Mouse (Mus musculus) erythroblast, embryonic 14.5 days (primary cell): ENCODE results near the gene Nrp2.

Source experiments
- GATA1 ChIP-seq: IDR thresholded peaks from 2 replicates; pipeline ENCODE4 v1.6.1; 2012; ENCODE audit warnings: low read length, inconsistent platforms, mixed read lengths
- TAL1 ChIP-seq: IDR thresholded peaks from 3 replicates; pipeline ENCODE4 v1.6.1; 2012; ENCODE audit warnings: low read length, inconsistent platforms, mixed read lengths

DNA sequence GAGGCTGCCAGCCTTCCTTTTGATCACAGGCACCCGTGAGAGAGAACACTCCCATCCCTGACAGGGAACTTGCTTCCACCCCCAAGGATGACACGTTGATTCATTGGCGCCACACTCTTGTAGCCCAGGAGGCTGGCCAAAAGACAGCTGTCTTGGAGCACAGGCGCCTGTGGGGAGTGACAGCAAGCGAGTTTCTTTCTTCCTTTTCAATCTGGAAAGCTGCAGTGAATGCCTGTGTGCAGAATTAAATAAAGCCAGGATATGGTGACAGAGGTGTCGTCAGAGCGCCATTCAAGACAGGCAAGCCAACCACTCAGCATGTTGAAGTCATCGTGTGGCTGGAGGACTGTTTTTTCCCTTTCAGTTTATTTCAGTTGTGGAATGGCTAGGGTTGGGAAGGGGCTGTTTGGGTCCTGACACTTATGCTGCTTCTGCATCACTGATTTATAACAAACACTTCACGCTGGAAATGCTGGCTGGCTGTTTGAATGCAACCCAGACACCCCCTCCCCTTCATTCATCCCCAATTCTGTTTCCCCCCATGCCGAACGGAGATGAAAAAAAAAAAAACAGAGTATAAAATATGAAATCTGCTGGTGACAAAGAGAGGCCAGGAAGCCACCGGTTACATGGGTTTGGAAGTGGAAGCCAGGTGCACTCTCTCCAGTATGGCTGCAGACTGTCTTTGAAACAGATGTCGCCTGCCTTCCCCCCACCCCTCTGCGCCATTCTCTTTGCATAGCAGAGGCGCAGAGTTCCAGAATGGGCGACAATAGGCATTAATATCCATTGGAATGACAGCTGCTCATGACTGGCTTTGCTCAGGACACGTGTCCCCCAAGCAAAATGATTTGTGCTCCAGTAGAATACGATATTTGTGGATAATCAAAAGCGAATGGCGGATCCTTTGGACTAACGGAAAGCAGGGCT is 20.4 kb upstream of the Nrp2 start:
- TF ChIP-seq TAL1 (no peak), GATA1 (no peak)
